Mouse (Mus musculus): ENCODE data around the gene G6pc2. TPM values are rescaled to one million over a fixed set of nuclear protein-coding genes. Genes with fewer than 3 reads are reported as not detected.

Gene G6pc2
- 1.3 and 1.4 TPM in 2 replicates for polyA plus RNA-seq (2015; fragmentation: Nextera tagmentation; extraction: Ambion mirVana)

DNA sequence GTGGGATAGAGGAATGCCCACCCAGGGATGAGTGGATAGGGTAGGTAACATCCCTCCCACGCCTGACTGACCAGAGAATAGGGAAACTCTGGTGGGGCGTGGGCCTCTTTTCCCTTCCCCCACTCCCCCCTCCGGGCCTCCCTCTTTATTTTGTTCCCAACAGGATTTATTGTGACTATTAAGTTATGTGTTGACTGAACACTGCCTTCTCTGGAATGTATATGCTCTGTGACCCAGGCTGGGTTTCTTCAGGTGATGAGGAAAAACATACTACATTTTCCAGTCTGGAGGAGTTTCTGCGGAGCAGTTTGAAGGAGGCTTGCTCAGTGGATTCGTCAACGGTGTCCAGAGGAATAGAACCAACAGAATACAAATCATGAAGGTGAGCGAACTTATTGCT is at the start of gene G6pc2:
Gene G6pc2, plus strand, starts transcription at position 301 of the 400 bp plus-strand sequence.
- no peak for ATAC-seq (ENCODE audit: insufficient read depth, low FRiP score, low read depth)
- H3K27ac ChIP-seq = no peak within 1 kb of the TSS
- no peaks in the 10 kb centered on the region for H3K9me3 ChIP-seq
- 77% methylated on average over 7 of the region's 7 CpGs for WGBS
- no peak within 1 kb of the TSS for H3K9ac ChIP-seq
- H3K36me3 ChIP-seq = no peaks in the 10 kb centered on the region
- H3K4me1 ChIP-seq = no peaks in the 10 kb centered on the region
- H3K27me3 ChIP-seq (replicated peaks) = no peaks in the 10 kb centered on the region
- H3K4me3 ChIP-seq (replicated peaks) = no peak within 1 kb of the TSS
- H3K4me2 ChIP-seq = no peak within 1 kb of the TSS

GRCm38 (mm10) chr2:69170395-69171077 is 40.3 kb upstream of the G6pc2 start:
- Histone ChIP-seq H3K27me3 (replicated peaks) (no peaks in the 10 kb centered on the region), H3K4me3 (replicated peaks) (no peak overlapping the region), H3K27ac (no peak overlapping the region), H3K4me1 (no peaks in the 10 kb centered on the region), H3K36me3 (no peaks in the 10 kb centered on the region), H3K4me2 (no peak overlapping the region), H3K9ac (no peak overlapping the region), H3K9me3 (no peaks in the 10 kb centered on the region)
- no peak for ATAC-seq (ENCODE audit: insufficient read depth, low FRiP score, low read depth)
- 48% methylated on average over 9 of the region's 9 CpGs for WGBS

DNA sequence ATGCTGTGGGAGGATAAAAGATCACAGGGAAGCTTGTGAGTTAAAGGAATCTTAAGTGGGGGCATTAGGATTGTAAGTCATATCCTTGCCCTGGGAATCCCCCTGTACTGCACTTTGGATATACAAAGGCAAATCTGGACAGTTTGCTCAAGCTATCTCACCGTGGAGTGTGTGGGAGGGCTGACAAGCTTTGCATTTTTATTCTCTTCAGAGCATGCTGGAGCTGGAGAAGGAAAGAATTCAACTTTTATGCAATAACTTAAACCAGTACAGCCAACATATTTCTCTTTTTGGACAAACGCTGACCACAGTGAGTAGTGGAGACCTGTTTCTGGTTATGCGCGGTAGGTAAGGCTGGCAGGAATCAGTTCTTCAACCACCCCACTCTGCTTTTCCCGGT is 35.6 kb upstream of the G6pc2 start:
- WGBS = 65% methylated on average over 5 of the region's 5 CpGs
- Histone ChIP-seq H3K36me3 (no peaks in the 10 kb centered on the region), H3K4me3 (replicated peaks) (no peak overlapping the region), H3K27me3 (replicated peaks) (no peaks in the 10 kb centered on the region), H3K4me2 (no peak overlapping the region), H3K9ac (no peak overlapping the region), H3K27ac (no peak overlapping the region), H3K4me1 (no peaks in the 10 kb centered on the region), H3K9me3 (no peaks in the 10 kb centered on the region)
- ATAC-seq (ENCODE audit: insufficient read depth, low FRiP score, low read depth) = no peak

- ATAC-seq (ENCODE audit: insufficient read depth, low FRiP score, low read depth) = no peak
- Histone ChIP-seq H3K4me2 (no peak overlapping the region), H3K4me3 (replicated peaks) (no peak overlapping the region), H3K36me3 (no peaks in the 10 kb centered on the region), H3K4me1 (no peaks in the 10 kb centered on the region), H3K9ac (no peak overlapping the region), H3K27ac (no peak overlapping the region), H3K9me3 (no peaks in the 10 kb centered on the region), H3K27me3 (replicated peaks) (no peaks in the 10 kb centered on the region)
- 89% methylated on average over 4 of the region's 4 CpGs for WGBS
These were observed 31.2 kb upstream of the G6pc2 start for GRCm38 (mm10) chr2:69179721-69180120.

DNA sequence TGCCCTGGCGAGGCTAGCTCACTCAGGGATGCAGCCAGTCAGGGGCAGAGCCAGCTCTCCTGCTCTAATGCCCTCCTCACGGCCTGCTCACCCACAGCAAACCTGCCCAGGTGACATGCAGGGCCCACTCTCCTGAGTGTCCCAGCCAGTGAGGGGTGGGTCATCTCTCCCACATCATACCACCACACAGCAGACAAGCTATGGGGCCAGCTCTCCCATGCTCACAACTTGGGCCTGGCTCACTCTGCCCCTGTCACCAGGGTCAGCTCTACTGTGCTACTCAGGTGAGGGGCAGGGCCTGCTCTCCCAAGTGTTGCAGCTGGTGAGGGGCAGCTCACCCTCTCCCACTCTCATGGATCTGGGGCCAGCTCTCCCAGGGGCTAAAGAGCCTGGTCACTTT is 22.9 kb upstream of the G6pc2 start:
- WGBS = 92% methylated on average over 2 of the region's 2 CpGs
- H3K27me3 ChIP-seq (replicated peaks) = no peaks in the 10 kb centered on the region

GRCm38 (mm10) chr2:69188732-69189131 is 22.1 kb upstream of the G6pc2 start:
- ATAC-seq (ENCODE audit: insufficient read depth, low FRiP score, low read depth) = no peak
- Histone ChIP-seq H3K9ac (no peak overlapping the region), H3K4me3 (replicated peaks) (no peak overlapping the region), H3K27ac (no peak overlapping the region), H3K4me1 (no peaks in the 10 kb centered on the region), H3K4me2 (no peak overlapping the region), H3K9me3 (no peaks in the 10 kb centered on the region), H3K27me3 (replicated peaks) (no peaks in the 10 kb centered on the region), H3K36me3 (peaks cover 8% of the 10 kb centered on the region; the same call in 1 of the 2 replicates)
- 79% methylated on average over 6 of the region's 6 CpGs for WGBS

More for the DNA sequence above, 22.9 kb upstream of the G6pc2 start:
- ATAC-seq (ENCODE audit: insufficient read depth, low FRiP score, low read depth) = no peak
- Histone ChIP-seq H3K36me3 (peaks cover under 1% of the 10 kb centered on the region; the same call in 1 of the 2 replicates), H3K9ac (no peak overlapping the region), H3K4me1 (no peaks in the 10 kb centered on the region), H3K4me3 (replicated peaks) (no peak overlapping the region), H3K27ac (no peak overlapping the region), H3K9me3 (no peaks in the 10 kb centered on the region), H3K4me2 (no peak overlapping the region)

GRCm38 (mm10) chr2:69189222-69189621 is 21.7 kb upstream of the G6pc2 start:
- H3K9ac ChIP-seq = no peak overlapping the region
- H3K27me3 ChIP-seq (replicated peaks) = no peaks in the 10 kb centered on the region
- no peak overlapping the region for H3K4me3 ChIP-seq (replicated peaks)
- peaks cover 13% of the 10 kb centered on the region; the same call in 1 of the 2 replicates for H3K36me3 ChIP-seq
- H3K9me3 ChIP-seq = no peaks in the 10 kb centered on the region
- H3K27ac ChIP-seq = no peak overlapping the region
- ATAC-seq (ENCODE audit: insufficient read depth, low FRiP score, low read depth) = no peak
- no peaks in the 10 kb centered on the region for H3K4me1 ChIP-seq
- WGBS = 73% methylated on average over 4 of the region's 4 CpGs
- H3K4me2 ChIP-seq = no peak overlapping the region

GRCm38 (mm10) chr2:69191059-69191458 is 19.8 kb upstream of the G6pc2 start:
- peaks cover 17% of the 10 kb centered on the region for H3K36me3 ChIP-seq
- no peak overlapping the region for H3K4me3 ChIP-seq (replicated peaks)
- no peaks in the 10 kb centered on the region for H3K9me3 ChIP-seq
- H3K27ac ChIP-seq = no peak overlapping the region
- H3K9ac ChIP-seq = no peak overlapping the region
- H3K4me1 ChIP-seq = no peaks in the 10 kb centered on the region
- 83% methylated on average over 5 of the region's 5 CpGs for WGBS
- no peaks in the 10 kb centered on the region for H3K27me3 ChIP-seq (replicated peaks)
- ATAC-seq (ENCODE audit: insufficient read depth, low FRiP score, low read depth) = no peak
- H3K4me2 ChIP-seq = no peak overlapping the region

DNA sequence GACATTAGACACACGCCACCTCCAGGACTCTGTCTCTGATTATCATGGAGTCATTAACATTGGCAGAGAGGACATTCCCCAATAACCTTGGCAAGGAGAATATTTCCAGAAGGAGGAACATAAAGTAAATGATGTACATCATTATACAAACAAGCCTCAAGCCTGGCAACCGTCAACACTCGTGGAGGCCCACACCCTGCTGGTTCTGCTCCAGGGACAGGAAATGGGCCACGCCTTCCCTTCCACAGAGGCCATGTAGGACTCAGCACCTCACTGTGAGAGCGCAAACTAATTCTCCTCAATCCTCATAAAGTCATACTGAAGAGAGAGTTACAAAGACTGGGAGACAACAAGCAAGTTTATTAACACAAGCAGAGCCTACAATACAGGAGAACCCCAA is 17.3 kb upstream of the G6pc2 start:
- Histone ChIP-seq H3K4me1 (no peaks in the 10 kb centered on the region), H3K4me2 (no peak overlapping the region), H3K27me3 (replicated peaks) (no peaks in the 10 kb centered on the region), H3K9ac (no peak overlapping the region), H3K4me3 (replicated peaks) (no peak overlapping the region), H3K36me3 (peaks cover 17% of the 10 kb centered on the region), H3K27ac (no peak overlapping the region), H3K9me3 (no peaks in the 10 kb centered on the region)
- WGBS = 78% methylated on average over 5 of the region's 5 CpGs
- no peak for ATAC-seq (ENCODE audit: insufficient read depth, low FRiP score, low read depth)

GRCm38 (mm10) chr2:69205185-69205584 is 5.7 kb upstream of the G6pc2 start:
- H3K4me1 ChIP-seq = peaks cover 6% of the 10 kb centered on the region; the same call in 1 of the 2 replicates
- peaks cover 12% of the 10 kb centered on the region; the same call in 1 of the 2 replicates for H3K36me3 ChIP-seq
- H3K4me2 ChIP-seq = peak overlapping the region; percentile 61
- H3K27ac ChIP-seq = no peak overlapping the region
- ATAC-seq (ENCODE audit: insufficient read depth, low FRiP score, low read depth) = no peak
- peak overlapping the region; percentile 81 for H3K9ac ChIP-seq
- peak overlapping the region; percentile 94 for H3K4me3 ChIP-seq (replicated peaks)
- 11% methylated on average over 6 of the region's 6 CpGs for WGBS
- no peaks in the 10 kb centered on the region for H3K9me3 ChIP-seq
- no peaks in the 10 kb centered on the region for H3K27me3 ChIP-seq (replicated peaks)

DNA sequence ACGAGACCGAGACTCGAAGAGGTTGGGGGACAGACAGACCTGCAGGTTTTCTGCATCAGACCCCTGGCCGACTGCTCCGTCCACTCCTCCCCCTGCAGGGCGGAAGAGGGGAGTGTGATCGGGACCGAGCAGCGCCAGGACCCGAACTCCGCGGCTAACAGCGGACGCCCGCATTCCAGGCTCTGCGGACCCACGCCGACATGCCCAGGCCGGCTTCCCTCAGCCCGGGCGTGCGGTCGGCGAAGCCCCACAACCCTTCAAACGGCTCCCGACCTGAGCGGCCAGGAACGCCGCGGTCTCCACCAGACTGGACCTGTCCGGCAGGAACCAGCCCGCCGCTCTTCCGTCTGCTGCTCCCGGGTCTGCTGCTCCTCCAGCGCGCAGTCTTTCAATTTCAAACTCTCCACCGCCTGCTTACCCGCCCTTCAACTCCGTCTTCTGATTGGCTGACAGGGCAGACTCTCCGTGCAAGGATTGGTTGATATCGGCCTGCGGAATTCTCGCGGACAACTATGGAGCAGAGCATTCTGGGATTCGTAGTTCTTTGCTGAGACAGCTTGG is 5.0 kb upstream of the G6pc2 start, which contains the start of gene Spc25:
Gene Spc25, minus strand, starts transcription at position 404 of the 561 bp plus-strand sequence.
- Histone ChIP-seq H3K9ac (peak within 1 kb of the TSS; percentile 81), H3K4me3 (replicated peaks) (peak within 1 kb of the TSS; percentile 94), H3K4me1 (peaks cover 6% of the 10 kb centered on the region; the same call in 1 of the 2 replicates), H3K27me3 (replicated peaks) (no peaks in the 10 kb centered on the region), H3K4me2 (peak within 1 kb of the TSS; percentile 61), H3K9me3 (no peaks in the 10 kb centered on the region), H3K36me3 (peaks cover 11% of the 10 kb centered on the region; the same call in 1 of the 2 replicates), H3K27ac (peak within 1 kb of the TSS; percentile 85)
- peak; percentile 99 for ATAC-seq (ENCODE audit: insufficient read depth, low FRiP score, low read depth)
- WGBS = under 1% methylated on average over 46 of the region's 46 CpGs

DNA sequence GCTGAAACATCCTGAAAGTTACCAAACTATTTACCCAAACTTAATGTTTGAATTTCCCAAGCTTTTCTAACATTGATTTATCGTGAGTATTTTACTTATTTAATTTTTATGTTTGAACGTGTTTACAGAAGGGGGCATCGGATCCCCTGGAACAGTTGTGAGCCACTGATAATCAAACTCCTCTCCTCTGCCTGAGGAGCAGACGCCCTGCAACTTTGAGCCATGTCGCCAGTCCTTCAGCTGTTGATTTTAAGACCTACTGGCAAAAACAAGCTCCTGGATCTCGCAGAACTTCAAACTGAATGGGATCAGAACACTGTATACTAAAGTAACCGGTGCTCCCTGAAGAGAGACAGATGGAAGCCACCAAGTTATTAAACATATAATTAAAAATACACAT is 4.3 kb upstream of the G6pc2 start:
- Histone ChIP-seq H3K36me3 (peaks cover 5% of the 10 kb centered on the region; the same call in 1 of the 2 replicates), H3K9ac (no peak overlapping the region), H3K27ac (no peak overlapping the region), H3K4me2 (peak overlapping the region; percentile 45), H3K9me3 (no peaks in the 10 kb centered on the region), H3K4me1 (peaks cover 6% of the 10 kb centered on the region; the same call in 1 of the 2 replicates), H3K27me3 (replicated peaks) (no peaks in the 10 kb centered on the region), H3K4me3 (replicated peaks) (peak overlapping the region; percentile 94)
- peak; percentile 45; the same call in 1 of the 2 replicates for ATAC-seq (ENCODE audit: insufficient read depth, low FRiP score, low read depth)
- WGBS = 17% methylated on average over 7 of the region's 7 CpGs

All from stomach, embryonic 15.5 days (tissue).